In the genomic region with DNA sequence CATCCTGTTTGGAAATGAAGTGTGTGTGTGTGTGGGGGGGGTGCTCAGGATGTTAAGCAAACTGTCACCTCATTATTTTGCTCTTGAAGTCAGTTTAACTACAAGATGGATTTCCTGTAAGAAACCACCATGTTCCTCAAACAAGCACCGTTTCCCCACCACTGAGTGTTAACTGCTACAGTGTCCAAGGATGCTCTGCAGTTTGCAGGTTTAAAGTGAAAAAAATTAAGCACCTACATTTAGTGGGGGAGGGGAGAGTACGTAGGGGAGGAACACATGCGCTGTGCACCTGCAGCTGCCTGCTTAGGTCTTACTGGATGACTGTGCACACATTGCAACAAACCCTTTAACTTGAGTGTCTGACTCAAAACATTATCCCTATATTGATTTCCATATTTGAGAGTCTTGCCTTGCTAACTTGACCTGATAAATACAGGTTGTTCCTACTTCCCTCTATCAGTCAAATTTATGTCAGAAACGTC, we compare ENCODE assay signal across 23 mouse cellular contexts. TPM values are rescaled to one million over a fixed set of nuclear protein-coding genes. Genes with fewer than 3 reads are reported as not detected.
DNase-seq lines count a peak whose midpoint lies in the region; ATAC-seq and TF ChIP-seq lines count a peak whose summit lies in the region.
"Had no signal": no experiment of that assay in that cellular context is flagged by ENCODE, and none has a peak within 500 bp of the region (broad histone marks: within the 10 kb centered on the region; RNA-seq: fewer than 3 reads in every experiment).

No protein-coding gene starts in this region.

- H3K36me3 ChIP-seq in lung, embryonic 14.5 days (ENCODE audit: insufficient read depth) = no peaks in the 10 kb centered on the region
- no peaks in the 10 kb centered on the region for H3K36me3 ChIP-seq in hindbrain, embryonic 12.5 days
- H3K36me3 ChIP-seq: heart, embryonic 12.5 days; limb, embryonic 12.5 days had no signal

- no peak for TF ChIP-seq CTCF in lung, embryonic 14.5 days (IDR thresholded peaks at IDR 0.05; ENCODE audit: low read depth)

- H3K27ac ChIP-seq in lung, embryonic 14.5 days (ENCODE audit: low read depth) = no peak overlapping the region
- H3K27ac ChIP-seq in hindbrain, embryonic 12.5 days = no peak overlapping the region
- H3K27ac ChIP-seq: forebrain, embryonic 13.5 days; limb, embryonic 12.5 days had no signal

- H3K4me3 ChIP-seq in lung, embryonic 14.5 days (ENCODE audit: low read depth, low read length) = no peak overlapping the region
- no peak overlapping the region for H3K4me3 ChIP-seq in hindbrain, embryonic 12.5 days
- H3K4me3 ChIP-seq: forebrain, embryonic 13.5 days; heart, embryonic 12.5 days; limb, embryonic 12.5 days had no signal

- no peak; the same call in 1 of the 2 replicates for ATAC-seq in lung, embryonic 14.5 days (ENCODE audit: insufficient read depth)
- peak; percentile 85 for ATAC-seq in granulocyte monocyte progenitor cell, adult 5-6 weeks (replicated peaks; ENCODE audit: poor library complexity, severe bottlenecking)
- ATAC-seq in megakaryocyte progenitor cell, adult 5-6 weeks (replicated peaks; ENCODE audit: poor library complexity) = peak; percentile 86
- no peak for ATAC-seq in hindbrain, embryonic 12.5 days (ENCODE audit: low FRiP score)
- ATAC-seq in erythroid progenitor cell, adult 5-6 weeks (replicated peaks; ENCODE audit: low FRiP score, poor library complexity, severe bottlenecking) = no peak
- ATAC-seq: forebrain, embryonic 13.5 days had no signal

- no peaks in the 10 kb centered on the region for H3K4me1 ChIP-seq in lung, embryonic 14.5 days (ENCODE audit: insufficient read depth)
- H3K4me1 ChIP-seq in hindbrain, embryonic 12.5 days = no peaks in the 10 kb centered on the region
- H3K4me1 ChIP-seq: forebrain, embryonic 13.5 days; heart, embryonic 12.5 days had no signal

- H3K9ac ChIP-seq in lung, embryonic 14.5 days = no peak overlapping the region
- no peak overlapping the region for H3K9ac ChIP-seq in hindbrain, embryonic 12.5 days
- H3K9ac ChIP-seq: forebrain, embryonic 13.5 days; heart, embryonic 12.5 days; limb, embryonic 12.5 days had no signal

- H3K9me3 ChIP-seq in lung, embryonic 14.5 days (ENCODE audit: low read depth, low read length) = no peaks in the 10 kb centered on the region
- H3K9me3 ChIP-seq in hindbrain, embryonic 12.5 days (replicated peaks) = no peaks in the 10 kb centered on the region
- H3K9me3 ChIP-seq: forebrain, embryonic 13.5 days; heart, embryonic 12.5 days; limb, embryonic 12.5 days had no signal

- WGBS in lung, embryonic 14.5 days = 45% methylated on average over 4 of the region's 4 CpGs
- WGBS in hindbrain, embryonic 12.5 days = 86% methylated on average over 4 of the region's 4 CpGs

- H3K27me3 ChIP-seq in lung, embryonic 14.5 days (ENCODE audit: insufficient read depth, low read length) = no peaks in the 10 kb centered on the region
- H3K27me3 ChIP-seq in hindbrain, embryonic 12.5 days = no peaks in the 10 kb centered on the region
- H3K27me3 ChIP-seq: forebrain, embryonic 13.5 days; heart, embryonic 12.5 days; limb, embryonic 12.5 days had no signal

- no peak overlapping the region for H3K4me2 ChIP-seq in lung, embryonic 14.5 days
- H3K4me2 ChIP-seq in hindbrain, embryonic 12.5 days (replicated peaks) = no peak overlapping the region
- H3K4me2 ChIP-seq: forebrain, embryonic 13.5 days; heart, embryonic 12.5 days; limb, embryonic 12.5 days had no signal

- DNase-seq in lung, embryonic 14.5 days = peak; percentile 26
- DNase-seq in lung, postnatal 14 days = no peak
- DNase-seq in thymus, postnatal 4 days = peak; percentile 46
- no peak for DNase-seq in kidney, postnatal 4 days
- DNase-seq: cerebellum, adult 11 months; kidney, adult 18-20 months; kidney, postnatal 25 days; retina, postnatal 1 day had no signal

RNA-seq across cellular contexts. Expression of a gene that starts 16.9 kb away (rescaled TPM):
- not detected in 2 replicates for polyA plus RNA-seq in lung, embryonic 14.5 days (2014; fragmentation: Nextera tagmentation; extraction: Ambion mirVana)
- not detected in 2 replicates for total RNA-seq in granulocyte monocyte progenitor cell, adult 5-6 weeks (2014; fragmentation: Nextera tagmentation)
- 0.31 TPM in 1 of 2 replicates, not detected in the other for total RNA-seq in granulocyte monocyte progenitor cell, adult 5-6 weeks (2017)
- not detected in 2 replicates for total RNA-seq in megakaryocyte progenitor cell, adult 5-6 weeks (2015)
- 0.14 and 0.54 TPM in 2 replicates for total RNA-seq in megakaryocyte progenitor cell, adult 5-6 weeks (2017)
- not detected in 2 replicates for polyA plus RNA-seq in hindbrain, embryonic 12.5 days (2016; fragmentation: Nextera tagmentation; extraction: Ambion mirVana)
- 0.42 TPM in 1 of 2 replicates, not detected in the other for total RNA-seq in erythroid progenitor cell, adult 5-6 weeks (2015; ENCODE audit: low replicate concordance)
- total RNA-seq in erythroid progenitor cell, adult 5-6 weeks (2017; ENCODE audit: low replicate concordance) = 0.83 TPM in 1 of 2 replicates, not detected in the other
- total RNA-seq: gastrocnemius, adult 18-20 months had no signal
- polyA plus RNA-seq: C2C12; forebrain, embryonic 13.5 days; heart, embryonic 12.5 days; hindbrain, embryonic 11.5 days; limb, embryonic 12.5 days; midbrain, postnatal 0 days had no signal

RNA-seq across cellular contexts. Expression of a gene that starts 27.9 kb away (rescaled TPM):
- polyA plus RNA-seq in lung, embryonic 14.5 days (2014; fragmentation: Nextera tagmentation; extraction: Ambion mirVana) = 0.83 and 1.5 TPM in 2 replicates
- total RNA-seq in granulocyte monocyte progenitor cell, adult 5-6 weeks (2014; fragmentation: Nextera tagmentation) = not detected in 2 replicates
- not detected in 2 replicates for total RNA-seq in granulocyte monocyte progenitor cell, adult 5-6 weeks (2017)
- total RNA-seq in megakaryocyte progenitor cell, adult 5-6 weeks (2015) = not detected in 2 replicates
- not detected in 2 replicates for total RNA-seq in megakaryocyte progenitor cell, adult 5-6 weeks (2017)
- polyA plus RNA-seq in hindbrain, embryonic 12.5 days (2016; fragmentation: Nextera tagmentation; extraction: Ambion mirVana) = not detected in 2 replicates
- total RNA-seq in erythroid progenitor cell, adult 5-6 weeks (2015; ENCODE audit: low replicate concordance) = 1.7 TPM in 1 of 2 replicates, not detected in the other
- total RNA-seq in erythroid progenitor cell, adult 5-6 weeks (2017; ENCODE audit: low replicate concordance) = not detected in 2 replicates
- total RNA-seq: gastrocnemius, adult 18-20 months; left cerebral cortex, adult 18-20 months; midbrain, postnatal 0 days had no signal
- polyA plus RNA-seq: C2C12; cortical plate, adult 2 months; embryonic facial prominence, embryonic 14.5 days; forebrain, embryonic 13.5 days; heart, embryonic 12.5 days; hindbrain, embryonic 11.5 days; limb, embryonic 12.5 days; midbrain, postnatal 0 days; neural tube, embryonic 14.5 days had no signal

RNA-seq across cellular contexts. Expression of a gene that starts 53.6 kb away (rescaled TPM):
- 0.46 and 0.67 TPM in 2 replicates for polyA plus RNA-seq in lung, embryonic 14.5 days (2014; fragmentation: Nextera tagmentation; extraction: Ambion mirVana)
- not detected in 2 replicates for total RNA-seq in granulocyte monocyte progenitor cell, adult 5-6 weeks (2014; fragmentation: Nextera tagmentation)
- not detected in 2 replicates for total RNA-seq in granulocyte monocyte progenitor cell, adult 5-6 weeks (2017)
- not detected in 2 replicates for total RNA-seq in megakaryocyte progenitor cell, adult 5-6 weeks (2015)
- total RNA-seq in megakaryocyte progenitor cell, adult 5-6 weeks (2017) = not detected in 2 replicates
- polyA plus RNA-seq in hindbrain, embryonic 12.5 days (2016; fragmentation: Nextera tagmentation; extraction: Ambion mirVana) = not detected in 2 replicates
- not detected in 2 replicates for total RNA-seq in erythroid progenitor cell, adult 5-6 weeks (2015; ENCODE audit: low replicate concordance)
- not detected in 2 replicates for total RNA-seq in erythroid progenitor cell, adult 5-6 weeks (2017; ENCODE audit: low replicate concordance)
- total RNA-seq: left cerebral cortex, adult 18-20 months; midbrain, postnatal 0 days had no signal
- polyA plus RNA-seq: C2C12; embryonic facial prominence, embryonic 14.5 days; forebrain, embryonic 13.5 days; heart, embryonic 12.5 days; hindbrain, embryonic 11.5 days; limb, embryonic 12.5 days; midbrain, postnatal 0 days; neural tube, embryonic 14.5 days had no signal

Comparison
In these comparisons a context has a peak if more than half of its experiments do, and no peak if none do; other contexts are left out.
1. DNase-seq: peak in lung, embryonic 14.5 days (single experiment) and thymus, postnatal 4 days (single experiment); none in lung, postnatal 14 days (single experiment) and kidney, postnatal 4 days (0 of 2).
2. ATAC-seq: peak in granulocyte monocyte progenitor cell, adult 5-6 weeks (single experiment) and megakaryocyte progenitor cell, adult 5-6 weeks (single experiment); none in lung, embryonic 14.5 days (single experiment), hindbrain, embryonic 12.5 days (single experiment) and erythroid progenitor cell, adult 5-6 weeks (single experiment).